Mouse (Mus musculus) mouse trophoblast stem cell (cell line): ENCODE measurements around the gene Eno1.
"Not testable (repeated sequence)": the region's sequence is repeated elsewhere in the genome, so short reads cannot be mapped to it uniquely, and the experiment has no call there.

Experiments used
- in situ Hi-C, 2 experiments: fragments of 300-500 bp; cut with MseI, MboI; formaldehyde crosslinking; loops; 2 replicates in 1 of 2; 3 replicates in 1 of 2; pipeline ENCODE4 v1.15.1; 2025

Gene Eno1

DNA sequence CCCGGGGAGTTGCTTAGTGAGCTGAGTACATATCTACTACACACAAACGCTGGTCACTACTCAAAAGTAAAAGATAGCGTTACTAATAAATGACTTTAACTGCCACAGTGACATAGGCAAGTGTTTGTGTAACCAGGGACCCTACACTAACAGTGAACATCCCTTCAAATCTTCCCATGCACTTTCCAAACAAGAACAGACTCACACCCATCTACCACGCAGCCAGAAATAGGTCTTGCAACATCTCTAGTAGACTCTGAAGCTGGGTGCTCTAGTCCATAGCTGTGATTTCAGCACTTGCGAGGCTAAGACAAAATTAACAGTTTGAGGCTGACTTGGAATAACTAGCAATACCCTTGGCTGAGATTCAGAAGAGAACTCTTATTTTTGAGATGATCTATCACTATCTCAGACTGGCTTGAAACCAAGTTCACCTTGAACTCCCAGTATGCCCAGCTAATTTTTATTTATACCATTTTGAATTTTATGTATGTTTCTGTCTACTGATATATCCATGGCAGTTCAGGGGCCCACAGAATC, 13.3 kb downstream of the Eno1 start:
- in situ Hi-C loops, result no loop called here

DNA sequence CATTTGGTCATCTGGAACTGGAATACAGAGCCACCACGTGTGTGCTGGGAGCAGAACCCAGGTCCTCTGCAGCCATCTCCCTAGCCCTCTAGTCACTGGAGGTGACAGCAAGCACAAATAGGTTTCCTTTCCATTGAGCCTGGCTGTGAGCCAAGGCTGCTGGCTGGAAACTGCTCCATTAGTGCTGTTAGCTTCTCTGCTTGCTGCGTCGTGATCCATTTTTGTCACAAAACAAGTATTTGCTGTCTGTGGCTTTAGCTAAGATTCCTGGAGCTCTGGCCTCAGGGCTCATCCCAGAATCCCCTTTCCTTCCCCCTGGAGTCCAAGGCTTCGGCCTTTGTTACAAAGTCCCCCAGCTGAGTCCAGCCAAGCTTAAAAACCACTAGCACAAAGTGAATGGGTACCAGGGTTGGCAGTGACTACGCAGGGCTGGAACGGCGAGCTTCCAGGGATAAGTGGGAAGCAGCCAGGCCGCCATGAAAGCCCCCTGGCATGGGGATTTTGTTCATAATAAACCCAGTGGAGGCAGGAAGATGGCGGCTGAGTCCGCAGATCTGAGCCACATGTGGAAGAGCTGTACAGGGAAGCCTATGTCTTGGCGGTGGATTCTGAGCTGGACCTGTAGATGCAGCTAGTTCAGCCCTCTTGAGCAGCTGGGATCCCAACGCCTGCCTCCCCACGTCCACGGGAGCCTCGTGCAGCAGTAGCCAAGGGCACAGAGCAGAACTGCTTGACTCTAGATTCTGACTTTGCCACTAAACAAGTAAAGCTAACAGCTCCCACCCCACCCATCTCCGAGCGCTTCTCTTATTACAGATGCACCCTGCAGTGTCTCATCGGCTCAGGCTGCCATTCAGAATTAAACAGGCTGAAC, 14.3 kb downstream of the Eno1 start:
- in situ Hi-C loops, result no loop called here

- in situ Hi-C loops, result no loop called here
Measured at GRCm38 (mm10) chr4:150254416-150254815, 17.9 kb downstream of the Eno1 start.

- in situ Hi-C loops, result no loop called here
Measured at GRCm38 (mm10) chr4:150255181-150255580, 18.7 kb downstream of the Eno1 start.

DNA sequence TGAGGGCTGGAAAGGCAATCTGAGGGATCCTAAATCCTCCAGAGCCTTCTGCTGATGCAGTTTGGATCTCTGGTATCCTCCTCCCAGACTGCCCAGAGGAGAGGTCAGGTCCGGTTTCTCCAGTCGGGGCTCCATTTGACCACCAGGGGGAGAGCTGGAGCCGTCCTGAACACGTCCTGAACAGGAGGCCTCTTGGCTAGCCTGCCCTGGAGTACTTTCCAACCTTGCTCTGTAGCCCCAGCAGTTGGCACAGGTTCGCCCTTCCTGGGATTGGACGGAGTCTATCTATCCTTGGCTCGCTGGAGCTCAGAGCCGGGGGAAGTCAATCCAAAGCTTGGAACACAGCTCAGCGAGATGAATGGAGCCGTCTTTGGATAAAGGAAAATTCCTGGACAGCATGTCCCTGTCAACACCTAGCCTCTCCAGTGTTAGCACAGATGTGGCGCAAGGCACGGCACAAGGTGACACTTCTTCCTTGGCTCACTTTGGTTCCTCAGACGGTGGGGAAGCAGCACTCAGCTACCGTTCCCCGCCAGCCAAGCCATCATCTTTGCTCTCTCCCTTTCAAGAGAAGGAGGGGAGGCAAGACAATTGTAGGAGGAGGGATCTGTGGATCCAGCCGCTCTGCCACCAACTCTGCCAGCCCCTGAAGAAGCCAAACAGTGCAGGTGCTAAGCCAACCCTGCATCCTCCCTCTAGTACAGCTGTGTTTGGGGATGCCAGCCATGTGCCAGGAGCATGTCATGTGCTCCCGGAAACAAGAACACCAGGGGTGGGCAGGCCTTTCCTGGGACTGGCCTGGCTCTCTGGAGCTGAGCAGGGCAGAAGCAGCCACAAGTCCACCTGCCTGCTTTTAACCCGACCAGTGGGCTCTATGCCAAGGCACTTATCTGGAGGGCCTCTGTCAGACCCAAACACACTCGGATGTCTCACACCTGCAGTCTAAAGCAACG, 21.0 kb downstream of the Eno1 start:
- in situ Hi-C loops, result no loop called here

DNA sequence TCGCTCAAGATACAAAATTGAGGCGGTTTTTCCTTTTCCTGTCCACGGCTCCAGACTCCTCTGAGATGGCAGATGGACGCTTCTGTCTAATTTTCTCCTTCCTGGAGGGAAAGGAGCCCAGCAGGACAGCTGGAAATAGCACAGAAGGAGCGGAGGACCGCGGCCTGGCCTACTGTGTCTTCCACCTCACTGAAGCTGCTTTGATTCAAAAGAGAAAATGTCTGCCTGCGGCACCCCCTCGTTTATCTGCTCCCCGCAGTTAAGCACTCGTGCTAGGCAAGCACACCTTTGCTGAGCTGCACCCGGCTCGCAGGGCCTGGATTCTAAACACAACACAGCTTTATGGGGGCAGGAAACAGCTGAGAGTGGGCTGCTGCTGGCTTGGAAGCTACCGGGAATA, 21.9 kb downstream of the Eno1 start:
- in situ Hi-C loops, result no loop called here

DNA sequence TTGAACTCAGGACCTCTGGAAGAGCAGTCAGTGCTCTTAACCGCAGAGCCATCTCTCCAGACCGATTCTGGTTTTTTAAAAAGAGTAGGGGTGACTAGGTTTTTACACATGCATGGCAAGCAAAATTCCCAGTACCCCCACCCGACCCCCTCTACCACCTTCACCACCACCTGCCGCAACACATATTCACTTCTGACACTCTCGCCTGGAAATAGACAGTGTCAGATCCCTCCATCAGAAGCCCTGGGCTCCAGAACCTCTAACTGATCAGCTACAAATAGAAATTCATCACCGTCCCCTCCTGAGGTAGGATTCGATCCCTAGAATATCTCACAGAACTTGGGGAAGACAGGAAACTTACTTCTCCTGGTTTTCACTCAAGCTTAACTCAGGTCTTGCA, 23.1 kb downstream of the Eno1 start:
- in situ Hi-C loops, result no loop called here

DNA sequence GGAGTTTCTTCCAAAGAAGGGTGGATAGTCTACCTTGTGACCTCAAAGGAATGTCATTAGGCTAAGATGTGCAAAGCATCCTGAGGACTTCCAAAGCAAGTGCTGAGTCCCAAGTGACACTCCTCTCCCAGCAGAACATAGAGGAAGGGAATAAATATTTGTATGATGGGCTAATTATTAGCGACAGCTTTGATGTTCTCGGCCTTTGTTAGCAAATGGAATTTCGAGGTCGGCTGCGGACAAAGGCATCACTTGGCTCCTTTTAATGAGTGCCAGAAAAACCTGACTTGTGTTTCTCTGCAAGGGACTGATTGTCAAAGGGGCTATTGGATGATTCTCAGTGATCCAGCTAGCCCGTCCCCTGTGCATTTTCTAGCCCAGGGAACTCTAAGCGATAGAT, 23.6 kb downstream of the Eno1 start:
- in situ Hi-C loops, result no loop called here

GRCm38 (mm10) chr4:150260745-150261144, 24.2 kb downstream of the Eno1 start:
- in situ Hi-C loops, result no loop called here

DNA sequence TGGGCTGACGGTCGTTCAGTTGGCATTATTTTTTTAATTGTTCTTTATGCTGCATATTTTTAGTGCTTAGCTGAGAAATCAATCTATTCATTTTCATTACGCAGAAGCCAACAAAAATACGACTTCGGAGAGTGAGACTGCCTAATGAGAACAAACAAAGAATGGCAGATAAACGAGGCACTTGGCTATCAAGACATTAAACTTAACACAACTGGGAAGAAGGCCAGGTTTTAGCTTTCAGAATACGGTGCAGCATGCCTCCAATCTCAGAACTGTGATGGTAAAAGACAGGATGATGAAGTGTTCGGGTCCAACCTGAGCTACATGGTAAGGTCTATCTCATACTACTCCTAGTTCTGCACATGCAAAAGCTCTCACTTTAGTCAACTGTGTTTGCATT, 25.8 kb downstream of the Eno1 start:
- in situ Hi-C loops, result no loop called here

GRCm38 (mm10) chr4:150264903-150265302, 28.4 kb downstream of the Eno1 start:
- in situ Hi-C loops, result no loop called here

DNA sequence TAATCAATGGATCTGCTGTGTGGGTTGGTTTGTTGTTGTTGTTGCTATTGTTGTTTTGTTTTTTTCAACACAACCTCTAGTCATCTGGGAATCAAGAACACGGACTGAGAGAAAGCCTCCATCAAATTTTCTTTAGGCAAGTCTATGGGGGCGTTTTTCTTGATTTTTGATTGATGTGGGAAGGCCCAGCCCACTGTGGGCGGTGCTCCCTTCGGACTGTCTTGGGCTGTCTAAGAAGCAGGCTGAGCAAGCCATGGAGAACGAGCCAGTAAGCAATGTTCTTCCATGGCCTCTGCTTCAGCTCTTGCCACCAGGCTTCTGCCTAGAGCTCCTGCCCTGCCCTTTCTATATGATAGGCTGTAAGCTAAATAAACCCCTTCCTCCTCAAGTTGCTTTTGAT, 28.9 kb downstream of the Eno1 start:
- in situ Hi-C loops, result no loop called here

DNA sequence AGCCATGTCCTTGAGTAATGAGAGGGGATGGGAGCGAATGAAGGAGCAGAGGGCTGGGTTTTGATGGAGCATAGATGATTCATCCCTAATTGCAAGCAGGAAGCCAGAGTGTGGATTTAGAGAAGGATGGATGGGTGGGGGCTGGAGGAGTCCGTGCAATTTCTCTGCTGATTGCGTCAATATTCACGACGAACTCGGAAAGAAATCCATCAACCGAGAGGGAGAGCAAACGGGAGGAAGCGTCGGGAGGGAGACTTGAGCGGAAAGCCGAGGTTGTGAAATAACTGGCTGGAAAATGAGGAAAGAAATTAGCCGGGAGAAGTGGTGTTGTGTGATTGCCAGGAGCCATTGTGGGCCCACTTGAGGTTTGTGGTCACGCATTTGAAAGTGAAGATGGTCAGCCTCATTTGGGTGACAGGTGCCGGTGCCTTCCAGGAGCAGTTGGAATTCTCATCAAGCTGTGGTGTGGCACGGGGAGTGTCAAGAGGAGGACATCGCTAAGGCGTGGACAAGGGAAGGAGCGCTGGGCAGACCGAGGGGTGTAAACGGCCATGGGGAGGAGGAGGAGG, 30.2 kb downstream of the Eno1 start:
- in situ Hi-C loops, result no loop called here

DNA sequence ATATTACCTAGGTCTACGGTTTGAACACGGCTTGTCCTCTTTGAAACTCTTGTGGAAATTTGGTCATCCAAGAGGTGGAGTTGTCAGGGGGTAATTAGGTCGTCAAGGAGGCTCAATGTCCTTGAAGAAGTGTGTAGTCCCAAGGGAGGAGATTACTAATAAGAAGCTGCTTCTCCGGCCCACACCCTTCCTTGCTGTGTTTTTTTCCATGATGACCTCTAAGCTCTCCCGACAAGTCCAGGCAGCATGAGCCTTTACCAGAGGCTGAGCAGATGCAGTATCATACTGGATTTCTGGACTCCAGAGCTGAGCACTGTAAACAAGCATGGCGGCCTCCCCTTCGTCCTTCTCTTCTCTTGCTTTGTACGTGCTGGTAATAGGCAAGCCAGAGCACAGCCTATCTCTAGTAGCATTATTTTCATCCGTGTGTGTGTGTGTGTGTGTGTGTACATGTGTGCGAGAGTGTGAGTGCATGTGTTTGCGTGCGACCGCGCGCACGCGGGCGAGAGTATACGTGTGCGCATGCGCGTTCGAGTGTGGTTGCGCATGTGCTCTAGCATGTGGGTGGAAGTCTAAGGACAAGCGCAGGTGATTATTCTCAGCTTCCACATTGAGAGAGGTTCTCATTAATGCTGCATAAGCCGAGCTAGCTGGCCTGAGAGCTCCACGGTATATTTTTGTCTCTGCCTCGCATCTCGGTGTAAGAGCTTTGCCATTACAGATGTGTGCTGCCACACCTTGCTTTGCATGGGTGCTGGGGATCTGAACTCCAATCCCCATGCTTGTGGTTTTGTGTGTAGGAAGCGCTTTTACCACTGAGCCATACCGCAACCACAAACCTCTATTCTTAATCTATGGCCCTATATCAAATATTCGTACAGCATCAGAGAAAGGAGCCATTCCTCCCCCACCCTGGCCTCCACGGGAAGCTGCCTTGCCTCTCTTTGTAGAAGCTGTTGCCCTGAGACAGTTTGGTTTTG, 32.4 kb downstream of the Eno1 start:
- in situ Hi-C loops, result no loop called here

- in situ Hi-C loops, result no loop called here
Measured at GRCm38 (mm10) chr4:150269679-150270078, 33.2 kb downstream of the Eno1 start.

GRCm38 (mm10) chr4:150270718-150271117, 34.2 kb downstream of the Eno1 start:
- in situ Hi-C loops, result not testable (repeated sequence)

DNA sequence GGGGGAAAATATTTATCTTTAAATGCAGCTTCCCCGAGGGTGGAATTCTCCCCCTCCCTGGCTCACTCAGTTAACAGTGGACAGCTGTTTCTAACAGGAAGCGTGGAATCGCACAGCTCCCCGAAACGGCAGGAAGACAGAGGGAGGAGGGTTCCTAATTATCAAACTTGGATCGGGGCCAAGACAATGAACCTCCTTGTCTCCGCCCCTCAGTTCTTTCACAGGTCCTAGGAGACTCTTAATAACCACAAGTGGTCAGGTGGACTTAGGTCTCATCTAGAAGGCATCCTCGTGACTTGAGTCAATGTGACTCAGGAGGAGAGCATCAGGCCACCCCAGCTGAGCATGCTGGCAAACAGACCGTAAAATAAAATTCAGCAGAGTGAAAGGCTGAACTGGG, 36.2 kb downstream of the Eno1 start:
- in situ Hi-C loops, result no loop called here

DNA sequence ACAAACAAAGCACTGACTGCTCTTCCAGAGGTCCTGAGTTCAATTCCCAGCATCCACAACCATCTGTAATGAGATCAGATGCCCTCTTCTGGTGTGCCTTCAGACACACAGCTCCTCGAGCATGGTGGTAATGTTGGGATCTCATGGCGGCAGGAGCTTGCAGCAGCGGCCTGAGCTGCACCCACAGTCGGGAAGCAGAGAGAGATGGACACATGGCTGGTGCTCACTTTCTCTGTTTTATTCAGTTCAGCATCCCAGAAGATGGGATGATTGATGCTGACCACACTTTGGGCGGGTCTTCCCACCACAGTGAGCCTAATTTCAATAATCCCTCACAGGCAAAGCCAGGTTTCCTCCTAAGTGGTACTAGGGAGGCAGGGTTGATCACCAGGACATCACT, 39.0 kb downstream of the Eno1 start:
- in situ Hi-C loops, result no loop called here

- in situ Hi-C loops, result not testable (repeated sequence)
Measured at GRCm38 (mm10) chr4:150279336-150279735, 42.8 kb downstream of the Eno1 start.

GRCm38 (mm10) chr4:150280002-150280401, 43.5 kb downstream of the Eno1 start:
- in situ Hi-C loops, result no loop called here

DNA sequence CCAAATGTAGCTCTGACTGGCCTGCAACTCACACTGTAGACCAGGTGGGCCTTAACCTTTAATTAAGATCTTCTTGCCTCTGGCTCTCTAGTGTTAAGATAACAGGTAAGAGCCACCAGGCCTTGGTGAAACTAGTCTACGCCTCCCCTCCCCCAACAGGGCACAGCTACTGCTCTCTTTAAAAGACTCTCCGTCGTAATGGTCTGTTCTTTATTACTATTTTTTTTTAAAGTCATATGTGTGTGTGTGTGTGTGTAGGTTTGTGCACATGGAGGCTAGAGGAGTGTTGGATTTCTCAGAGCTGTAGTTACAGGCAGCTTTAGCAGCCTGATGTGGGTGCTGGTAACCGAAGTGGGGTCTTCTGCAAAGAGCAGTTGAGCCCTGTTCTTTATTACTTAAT, 43.9 kb downstream of the Eno1 start:
- in situ Hi-C loops, result no loop called here
